Mouse (Mus musculus): Measurements from ENCODE around the gene Pigu. TPM values are rescaled to one million over a fixed set of nuclear protein-coding genes. Genes with fewer than 3 reads are reported as not detected.
A peak's percentile ranks its signal among the peaks of the same experiment; 100 is the strongest.

Pigu gene
- total RNA-seq, 2 experiments from 2014 or later = 27.5 to 31.2 TPM

- DNase-seq (ENCODE audit: low spot score in 2 of 2) = no peak
These were observed 63.8 kb downstream of the Pigu start for GRCm38 (mm10) chr2:155293382-155293781.

DNA sequence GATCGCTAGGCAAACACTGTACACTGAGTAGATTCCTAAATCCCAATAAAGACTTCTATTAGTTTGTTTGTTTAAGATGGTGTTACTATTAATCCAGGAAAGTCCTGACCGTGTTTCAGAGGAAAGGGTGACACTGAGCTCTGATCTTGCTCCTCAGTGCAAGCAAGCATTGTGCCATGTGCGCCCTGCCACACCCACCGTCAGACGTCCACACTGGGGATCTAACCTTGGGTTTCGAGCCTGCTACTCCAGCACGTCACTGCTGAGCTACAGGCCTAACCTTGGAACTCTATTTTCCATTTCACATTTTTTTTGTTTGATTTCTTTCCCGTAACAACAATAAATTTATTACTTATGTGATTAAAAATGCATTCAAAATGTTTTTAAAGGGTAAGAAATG is 67.2 kb downstream of the Pigu start:
- DNase-seq (ENCODE audit: low spot score in 2 of 2) = no peak

GRCm38 (mm10) chr2:155287456-155288250 is 69.6 kb downstream of the Pigu start:
- DNase-seq (ENCODE audit: low spot score in 2 of 2) = no peak

GRCm38 (mm10) chr2:155285744-155286143 is 71.5 kb downstream of the Pigu start:
- no peak for DNase-seq (ENCODE audit: low spot score in 2 of 2)

GRCm38 (mm10) chr2:155284647-155285046 is 72.6 kb downstream of the Pigu start:
- no peak for DNase-seq (ENCODE audit: low spot score in 2 of 2)

- DNase-seq (ENCODE audit: low spot score in 2 of 2) = peak in 1 of 2 experiments; percentile 36
These were observed 73.4 kb downstream of the Pigu start for GRCm38 (mm10) chr2:155283793-155284192.

DNA sequence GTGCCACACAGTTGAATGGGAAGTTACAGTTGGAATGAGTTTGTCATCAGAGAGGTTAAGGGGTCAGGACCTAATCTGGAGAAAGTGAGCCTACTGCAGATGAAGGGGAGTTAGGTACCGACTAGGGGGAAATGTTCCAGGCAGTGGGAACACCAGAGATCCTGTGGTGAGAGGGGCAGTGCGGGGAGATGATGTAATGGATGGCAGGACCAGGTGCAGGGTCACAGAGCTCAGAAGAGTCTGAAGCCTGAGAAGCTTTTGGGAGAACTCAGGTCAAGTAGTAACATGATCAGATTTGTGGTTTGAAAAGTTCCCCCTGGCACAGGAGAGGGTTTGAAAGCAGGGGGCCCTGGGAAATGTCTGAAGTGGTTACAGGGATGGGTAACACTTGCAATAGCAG is 77.1 kb downstream of the Pigu start:
- DNase-seq (ENCODE audit: low spot score in 2 of 2) = no peak

DNA sequence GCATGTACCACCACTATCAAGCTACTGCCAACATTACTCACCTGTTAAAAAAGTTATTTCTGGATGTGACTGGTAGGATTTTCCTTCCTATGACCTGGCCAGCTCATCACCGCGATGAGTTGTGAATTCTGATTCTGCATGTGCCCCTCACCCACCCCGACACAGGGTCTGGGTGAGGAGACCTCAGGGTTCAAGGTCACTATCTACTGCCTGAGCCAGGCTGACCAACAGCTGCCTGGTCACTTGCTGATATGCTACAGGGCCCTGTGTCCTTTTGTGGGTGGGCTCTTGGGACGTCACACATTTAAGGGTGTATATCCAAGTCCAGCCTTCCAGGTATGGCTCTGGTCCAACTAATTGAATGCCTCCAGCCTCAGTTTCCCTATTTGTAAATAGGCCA is 78.1 kb downstream of the Pigu start:
- no peak for DNase-seq (ENCODE audit: low spot score in 2 of 2)

GRCm38 (mm10) chr2:155278361-155278760 is 78.9 kb downstream of the Pigu start:
- no peak for DNase-seq (ENCODE audit: low spot score in 2 of 2)

DNA sequence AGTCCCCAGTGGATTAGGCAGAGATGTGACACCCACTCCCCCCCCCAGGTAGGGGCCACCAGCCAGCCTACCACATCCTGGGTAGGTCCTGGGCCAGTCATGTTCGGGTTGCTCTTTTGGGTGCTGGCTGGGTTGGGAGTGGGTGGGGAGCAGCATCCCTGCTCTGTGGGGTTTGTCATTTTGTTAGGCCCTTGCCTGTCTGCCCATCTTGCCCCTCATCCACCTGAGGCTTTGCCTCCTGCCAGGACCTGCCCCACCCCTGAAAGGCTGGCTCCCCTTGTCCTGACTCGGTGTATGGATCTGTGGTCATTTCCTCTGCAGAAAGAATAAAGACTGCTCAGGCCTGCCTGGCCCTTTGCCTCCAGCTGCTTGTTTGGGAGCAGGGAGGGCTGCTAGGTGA is 79.5 kb downstream of the Pigu start:
- no peak for DNase-seq (ENCODE audit: low spot score in 2 of 2)

DNA sequence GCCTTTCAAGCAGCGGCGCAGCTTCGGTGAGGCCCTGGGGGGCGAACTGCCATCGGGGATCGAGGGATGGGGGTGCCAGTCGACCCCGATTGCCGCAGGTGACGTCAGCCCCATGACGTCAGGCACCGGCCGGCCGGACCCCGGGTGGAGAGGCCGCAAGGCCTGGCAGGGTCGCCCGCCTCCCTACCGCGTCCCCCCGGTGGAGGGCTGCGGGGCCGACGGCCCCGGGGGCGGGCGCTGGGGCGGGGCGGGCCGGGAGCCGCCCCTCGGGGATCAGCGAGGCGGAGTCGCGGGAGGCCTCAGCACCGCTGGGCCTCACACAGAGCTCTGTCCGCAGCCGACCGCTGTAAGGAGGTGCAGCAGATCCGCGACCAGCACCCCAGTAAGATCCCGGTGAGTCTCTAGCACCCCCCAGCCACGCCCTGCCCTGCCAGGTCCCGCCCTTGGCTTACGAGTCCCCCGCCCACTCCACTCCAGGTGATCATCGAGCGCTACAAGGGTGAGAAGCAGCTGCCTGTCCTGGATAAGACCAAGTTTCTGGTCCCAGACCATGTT is 80.5 kb downstream of the Pigu start:
- DNase-seq (ENCODE audit: low spot score in 2 of 2) = peak; percentile 34 to 54

DNA sequence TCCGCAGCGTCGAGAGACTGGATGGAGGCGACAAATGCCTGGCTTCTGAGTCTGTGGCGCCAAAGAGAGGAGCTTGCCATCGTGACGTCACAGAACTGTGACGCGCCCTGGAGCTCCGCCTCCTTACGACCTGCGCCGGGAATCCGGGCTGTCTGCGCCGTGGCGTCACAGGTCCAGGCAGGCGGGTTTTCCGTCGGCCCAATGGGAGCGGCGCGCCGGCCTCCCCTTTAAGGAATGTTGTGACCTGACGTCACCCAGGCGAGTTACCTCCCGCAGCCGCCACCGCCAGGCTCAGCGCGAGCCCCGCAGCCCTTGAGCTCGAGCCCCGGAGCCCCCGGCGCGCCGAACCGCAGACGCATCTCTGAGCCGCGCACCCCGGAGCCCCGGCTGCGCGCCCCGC is 81.0 kb downstream of the Pigu start, which contains the start of gene Map1lc3a:
Map1lc3a (plus strand) TSS at position 103 of the 400 bp plus-strand sequence.
- DNase-seq (ENCODE audit: low spot score in 2 of 2) = peak; percentile 99

GRCm38 (mm10) chr2:155273603-155274002 is 83.6 kb downstream of the Pigu start:
- DNase-seq (ENCODE audit: low spot score in 2 of 2) = no peak

GRCm38 (mm10) chr2:155272396-155273170 is 84.6 kb downstream of the Pigu start:
- DNase-seq (ENCODE audit: low spot score in 2 of 2) = no peak

DNA sequence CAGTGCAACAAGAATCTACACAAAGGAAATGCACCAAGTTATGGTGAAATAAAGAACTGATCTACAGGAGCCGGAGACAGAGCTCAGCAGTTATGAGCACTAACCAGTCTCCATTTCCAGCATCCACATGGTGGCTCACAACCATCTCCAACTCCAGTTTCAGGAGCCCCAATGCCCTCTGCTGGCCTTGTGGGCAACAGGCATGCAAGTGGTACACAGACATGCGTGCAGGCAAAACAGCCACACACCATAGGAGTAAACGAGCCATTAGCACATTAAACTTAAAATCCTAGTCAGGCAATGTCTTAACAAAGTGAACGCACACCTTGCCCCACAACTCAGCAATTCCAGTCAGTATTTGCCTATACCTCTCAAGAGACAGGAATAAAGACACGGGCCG is 85.3 kb downstream of the Pigu start:
- no peak for DNase-seq (ENCODE audit: low spot score in 2 of 2)

- DNase-seq (ENCODE audit: low spot score in 2 of 2) = no peak
These were observed 90.3 kb downstream of the Pigu start for GRCm38 (mm10) chr2:155266896-155267295.

GRCm38 (mm10) chr2:155265526-155265925 is 91.7 kb downstream of the Pigu start:
- DNase-seq (ENCODE audit: low spot score in 2 of 2) = no peak

DNA sequence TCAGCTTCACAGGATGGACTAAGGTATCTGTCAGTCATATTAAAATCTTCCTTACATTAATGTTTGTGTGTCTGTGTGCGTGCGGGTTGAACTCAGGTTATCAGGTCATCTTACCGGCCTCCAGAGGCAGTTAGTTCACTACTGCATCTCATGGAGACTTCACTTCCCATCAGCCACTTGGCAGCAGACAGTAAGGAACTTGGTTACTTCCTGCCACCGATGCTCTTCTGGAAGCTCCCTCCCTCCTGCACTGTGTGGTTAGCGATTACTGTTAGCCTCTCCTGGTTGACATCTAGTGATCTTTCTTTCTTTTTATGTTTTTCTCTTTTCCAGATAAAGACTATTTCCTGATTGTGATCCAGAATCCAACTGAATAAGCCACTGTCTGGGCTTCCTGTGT is 107.6 kb downstream of the Pigu start:
- DNase-seq (ENCODE audit: low spot score in 2 of 2) = no peak

GRCm38 (mm10) chr2:155248718-155249117 is 108.5 kb downstream of the Pigu start:
- no peak for DNase-seq (ENCODE audit: low spot score in 2 of 2)

GRCm38 (mm10) chr2:155248206-155248605 is 109.0 kb downstream of the Pigu start:
- DNase-seq (ENCODE audit: low spot score in 2 of 2) = no peak

- DNase-seq (ENCODE audit: low spot score in 2 of 2) = no peak
These were observed 111.0 kb downstream of the Pigu start for GRCm38 (mm10) chr2:155246231-155246630.

GRCm38 (mm10) chr2:155242296-155242855 is 114.9 kb downstream of the Pigu start:
- DNase-seq (ENCODE audit: low spot score in 2 of 2) = peak in 1 of 2 experiments; percentile 28
